Comparison of ENCODE assay signal across 9 mouse cellular contexts in genomic region chr4:150211930-150212552, GRCm38 (mm10). TPM values are rescaled to one million over a fixed set of nuclear protein-coding genes. Genes with fewer than 3 reads are reported as not detected.
DNase-seq lines count a peak whose midpoint lies in the region; ATAC-seq lines count a peak whose summit lies in the region.
"Had no signal": no experiment of that assay in that cellular context is flagged by ENCODE, and none has a peak within 500 bp of the region (broad histone marks: within the 10 kb centered on the region; RNA-seq: fewer than 3 reads in every experiment).

No protein-coding gene starts in this region.

- no peaks in the 10 kb centered on the region for H3K27me3 ChIP-seq in kidney, embryonic 16.5 days (ENCODE audit: insufficient read depth, low read length)
- no peaks in the 10 kb centered on the region for H3K27me3 ChIP-seq in forebrain, embryonic 10.5 days (ENCODE audit: poor library complexity, severe bottlenecking)
- H3K27me3 ChIP-seq in limb, embryonic 13.5 days: no peaks in the 10 kb centered on the region
- H3K27me3 ChIP-seq in neural tube, embryonic 15.5 days (replicated peaks): no peaks in the 10 kb centered on the region

- no peak for DNase-seq in kidney, postnatal 10 days
- DNase-seq in forebrain, embryonic 10.5 days (ENCODE audit: extremely low spot score, low spot score): no peak
- no peak for DNase-seq in right cerebral cortex, adult 2 months (ENCODE audit: low spot score in 2 of 2)
- no peak for DNase-seq in urinary bladder, postnatal 36 days (ENCODE audit: low spot score in 2 of 2)

- H3K36me3 ChIP-seq in kidney, embryonic 16.5 days (ENCODE audit: insufficient read depth, low read length): no peaks in the 10 kb centered on the region
- no peaks in the 10 kb centered on the region for H3K36me3 ChIP-seq in forebrain, embryonic 10.5 days (replicated peaks)
- H3K36me3 ChIP-seq in limb, embryonic 13.5 days: no peaks in the 10 kb centered on the region
- H3K36me3 ChIP-seq in neural tube, embryonic 15.5 days: no peaks in the 10 kb centered on the region

- H3K4me1 ChIP-seq in kidney, embryonic 16.5 days (ENCODE audit: insufficient read depth, low read length): peaks cover 13% of the 10 kb centered on the region
- peaks cover 28% of the 10 kb centered on the region for H3K4me1 ChIP-seq in forebrain, embryonic 10.5 days
- peaks cover 6% of the 10 kb centered on the region for H3K4me1 ChIP-seq in limb, embryonic 13.5 days
- peaks cover 6% of the 10 kb centered on the region for H3K4me1 ChIP-seq in neural tube, embryonic 15.5 days

- 0 out of 2 replicates have a peak overlapping the region, but pooled peaks have one; percentile 18 for H3K27ac ChIP-seq in kidney, embryonic 16.5 days (ENCODE audit: low read length)
- peak overlapping the region; percentile 58 for H3K27ac ChIP-seq in forebrain, embryonic 10.5 days
- no peak overlapping the region for H3K27ac ChIP-seq in limb, embryonic 13.5 days
- no peak overlapping the region for H3K27ac ChIP-seq in neural tube, embryonic 15.5 days (replicated peaks)

- no peaks in the 10 kb centered on the region for H3K9me3 ChIP-seq in kidney, embryonic 16.5 days (ENCODE audit: low read length)
- no peaks in the 10 kb centered on the region for H3K9me3 ChIP-seq in forebrain, embryonic 10.5 days
- no peaks in the 10 kb centered on the region for H3K9me3 ChIP-seq in limb, embryonic 13.5 days
- H3K9me3 ChIP-seq in neural tube, embryonic 15.5 days (replicated peaks): no peaks in the 10 kb centered on the region

- peak overlapping the region; percentile 36 for H3K4me3 ChIP-seq in kidney, embryonic 16.5 days (ENCODE audit: low read length)
- peak overlapping the region; percentile 41 for H3K4me3 ChIP-seq in forebrain, embryonic 10.5 days
- H3K4me3 ChIP-seq in limb, embryonic 13.5 days: peak overlapping the region; percentile 41
- H3K4me3 ChIP-seq in neural tube, embryonic 15.5 days (replicated peaks): peak overlapping the region; percentile 27; the same call in 1 of the 2 replicates
- H3K4me3 ChIP-seq: myocyte had no signal

- ATAC-seq in kidney, embryonic 16.5 days (ENCODE audit: low FRiP score, low TSS enrichment): no peak; the same call in 1 of the 2 replicates
- ATAC-seq in limb, embryonic 13.5 days (ENCODE audit: low FRiP score, low read depth): peak; percentile 9; the same call in 1 of the 2 replicates
- ATAC-seq in neural tube, embryonic 15.5 days (ENCODE audit: low FRiP score): no peak
- no peak for ATAC-seq in cerebellum, adult (ENCODE audit: insufficient number of reproducible peaks, low FRiP score, low TSS enrichment)

- H3K4me2 ChIP-seq in kidney, embryonic 16.5 days (replicated peaks; ENCODE audit: low read depth, low read length): peak overlapping the region; percentile 58
- H3K4me2 ChIP-seq in limb, embryonic 13.5 days (replicated peaks): peak overlapping the region; percentile 66
- H3K4me2 ChIP-seq in neural tube, embryonic 15.5 days: peak overlapping the region; percentile 51

- WGBS in kidney, embryonic 16.5 days: 47% methylated on average over 10 of the region's 10 CpGs
- 56% methylated on average over 10 of the region's 10 CpGs for WGBS in forebrain, embryonic 10.5 days
- WGBS in limb, embryonic 13.5 days: 49% methylated on average over 10 of the region's 10 CpGs
- WGBS in neural tube, embryonic 15.5 days: 49% methylated on average over 10 of the region's 10 CpGs

- H3K9ac ChIP-seq in kidney, embryonic 16.5 days (replicated peaks; ENCODE audit: low read length): peak overlapping the region; percentile 59; the same call in 1 of the 2 replicates
- H3K9ac ChIP-seq in limb, embryonic 13.5 days: no peak overlapping the region; the same call in 1 of the 2 replicates
- no peak overlapping the region for H3K9ac ChIP-seq in neural tube, embryonic 15.5 days (replicated peaks)

RNA-seq across cellular contexts. Expression of gene Car6, which starts 10.9 kb away (rescaled TPM):
- polyA plus RNA-seq in kidney, embryonic 16.5 days (2015; fragmentation: Nextera tagmentation; extraction: Ambion mirVana): 0.29 TPM in 1 of 2 replicates, not detected in the other
- 0.22 TPM in 1 of 2 replicates, not detected in the other for polyA plus RNA-seq in forebrain, embryonic 10.5 days (2016; fragmentation: Nextera tagmentation; extraction: Ambion mirVana)
- 0.50 and 0.55 TPM in 2 replicates for polyA plus RNA-seq in limb, embryonic 13.5 days (2015; fragmentation: Nextera tagmentation; extraction: Ambion mirVana)
- not detected in 2 replicates for polyA plus RNA-seq in neural tube, embryonic 15.5 days (2015; fragmentation: Nextera tagmentation; extraction: Ambion mirVana)

RNA-seq across cellular contexts. Expression of gene Eno1, which starts 24.5 kb away (rescaled TPM):
- polyA plus RNA-seq in kidney, embryonic 16.5 days (2015; fragmentation: Nextera tagmentation; extraction: Ambion mirVana): 1,990 and 2,045 TPM in 2 replicates
- 3,430 and 3,707 TPM in 2 replicates for polyA plus RNA-seq in forebrain, embryonic 10.5 days (2016; fragmentation: Nextera tagmentation; extraction: Ambion mirVana)
- polyA plus RNA-seq in limb, embryonic 13.5 days (2015; fragmentation: Nextera tagmentation; extraction: Ambion mirVana): 1,739 and 1,773 TPM in 2 replicates
- 1,173 and 1,202 TPM in 2 replicates for polyA plus RNA-seq in neural tube, embryonic 15.5 days (2015; fragmentation: Nextera tagmentation; extraction: Ambion mirVana)

Comparison
In these comparisons a context has a peak if more than half of its experiments do, and no peak if none do; other contexts are left out.
1. H3K27ac ChIP-seq: peak in kidney, embryonic 16.5 days (single experiment) and forebrain, embryonic 10.5 days (single experiment); none in limb, embryonic 13.5 days (single experiment) and neural tube, embryonic 15.5 days (single experiment).
2. Peak in every context shown above with its lines, with median percentiles within 50 percentile points of each other: H3K4me2 ChIP-seq and H3K4me3 ChIP-seq.